Mouse (Mus musculus): Measurements from ENCODE around the gene Pkd1. TPM values are rescaled to one million over a fixed set of nuclear protein-coding genes. Genes with fewer than 3 reads are reported as not detected.

Pkd1 gene
- polyA plus RNA-seq, 1 experiment: 13.0 TPM

GRCm38 (mm10) chr17:24535300-24535699 lies 14.3 kb upstream of the Pkd1 start:
- H3K4me3 ChIP-seq (ENCODE audit: low read depth, low read length): no peak overlapping the region
- no peaks in the 10 kb centered on the region for H3K9me3 ChIP-seq (replicated peaks; ENCODE audit: control insufficient read depth, insufficient read depth, low read length, poor library complexity, severe bottlenecking)
- H3K4me1 ChIP-seq (ENCODE audit: control insufficient read depth, insufficient read depth, low read length): no peaks in the 10 kb centered on the region
- no peaks in the 10 kb centered on the region for H3K27me3 ChIP-seq (ENCODE audit: control insufficient read depth, insufficient read depth, low read length, poor library complexity, severe bottlenecking)
- TF ChIP-seq EP300 (IDR thresholded peaks at IDR 0.05; ENCODE audit: insufficient read depth, low read depth, low read length) (no peak), CTCF (IDR thresholded peaks at IDR 0.05; ENCODE audit: low read depth, low read length) (no peak), POLR2A (IDR thresholded peaks at IDR 0.05; ENCODE audit: insufficient read depth, low read length) (no peak)
- peaks cover 7% of the 10 kb centered on the region for H3K36me3 ChIP-seq (ENCODE audit: control insufficient read depth, insufficient read depth, low read length, poor library complexity, severe bottlenecking)
- H3K9ac ChIP-seq (ENCODE audit: low read depth, poor library complexity, severe bottlenecking): no peak overlapping the region
- no peak overlapping the region for H3K27ac ChIP-seq (ENCODE audit: insufficient read depth, low read length)

DNA sequence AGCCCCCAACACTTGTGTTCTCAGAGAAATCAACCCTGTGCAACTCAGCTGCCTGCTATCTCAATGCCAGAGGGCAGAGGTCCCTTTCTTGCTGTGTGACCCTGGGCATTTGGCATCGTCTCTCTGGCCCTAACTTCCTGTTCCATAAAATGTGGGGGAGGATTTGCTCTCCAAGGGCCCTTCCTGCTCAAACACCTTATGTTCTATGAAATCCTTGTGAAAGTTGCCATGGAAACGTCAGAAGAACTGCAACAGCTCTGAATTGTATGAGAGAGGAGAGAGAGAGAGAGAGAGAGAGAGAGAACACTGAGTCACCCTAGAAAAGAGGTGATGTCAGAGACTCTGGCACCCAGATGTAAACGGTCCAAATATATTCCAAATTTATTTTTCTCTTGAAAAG lies 12.1 kb upstream of the Pkd1 start:
- Histone ChIP-seq H3K9ac (ENCODE audit: low read depth, poor library complexity, severe bottlenecking) (no peak overlapping the region), H3K27me3 (ENCODE audit: control insufficient read depth, insufficient read depth, low read length, poor library complexity, severe bottlenecking) (no peaks in the 10 kb centered on the region), H3K9me3 (replicated peaks; ENCODE audit: control insufficient read depth, insufficient read depth, low read length, poor library complexity, severe bottlenecking) (no peaks in the 10 kb centered on the region), H3K4me1 (ENCODE audit: control insufficient read depth, insufficient read depth, low read length) (no peaks in the 10 kb centered on the region), H3K36me3 (ENCODE audit: control insufficient read depth, insufficient read depth, low read length, poor library complexity, severe bottlenecking) (no peaks in the 10 kb centered on the region), H3K4me3 (ENCODE audit: low read depth, low read length) (no peak overlapping the region), H3K27ac (ENCODE audit: insufficient read depth, low read length) (no peak overlapping the region)
- TF ChIP-seq EP300 (IDR thresholded peaks at IDR 0.05; ENCODE audit: insufficient read depth, low read depth, low read length) (no peak), POLR2A (IDR thresholded peaks at IDR 0.05; ENCODE audit: insufficient read depth, low read length) (no peak), CTCF (IDR thresholded peaks at IDR 0.05; ENCODE audit: low read depth, low read length) (no peak)

GRCm38 (mm10) chr17:24538950-24539349 lies 10.7 kb upstream of the Pkd1 start:
- TF ChIP-seq CTCF (IDR thresholded peaks at IDR 0.05; ENCODE audit: low read depth, low read length): no peak
- TF ChIP-seq EP300 (IDR thresholded peaks at IDR 0.05; ENCODE audit: insufficient read depth, low read depth, low read length): no peak
- no peak for TF ChIP-seq POLR2A (IDR thresholded peaks at IDR 0.05; ENCODE audit: insufficient read depth, low read length)
- Histone ChIP-seq H3K9me3 (replicated peaks; ENCODE audit: control insufficient read depth, insufficient read depth, low read length, poor library complexity, severe bottlenecking) (no peaks in the 10 kb centered on the region), H3K9ac (ENCODE audit: low read depth, poor library complexity, severe bottlenecking) (no peak overlapping the region), H3K27ac (ENCODE audit: insufficient read depth, low read length) (no peak overlapping the region), H3K36me3 (ENCODE audit: control insufficient read depth, insufficient read depth, low read length, poor library complexity, severe bottlenecking) (no peaks in the 10 kb centered on the region), H3K4me1 (ENCODE audit: control insufficient read depth, insufficient read depth, low read length) (no peaks in the 10 kb centered on the region), H3K4me3 (ENCODE audit: low read depth, low read length) (no peak overlapping the region), H3K27me3 (ENCODE audit: control insufficient read depth, insufficient read depth, low read length, poor library complexity, severe bottlenecking) (no peaks in the 10 kb centered on the region)

- no peak for TF ChIP-seq EP300 (IDR thresholded peaks at IDR 0.05; ENCODE audit: insufficient read depth, low read depth, low read length)
- TF ChIP-seq CTCF (IDR thresholded peaks at IDR 0.05; ENCODE audit: low read depth, low read length): peak; percentile 77
- Histone ChIP-seq H3K27ac (ENCODE audit: insufficient read depth, low read length) (no peak overlapping the region), H3K9me3 (replicated peaks; ENCODE audit: control insufficient read depth, insufficient read depth, low read length, poor library complexity, severe bottlenecking) (no peaks in the 10 kb centered on the region), H3K4me3 (ENCODE audit: low read depth, low read length) (no peak overlapping the region), H3K4me1 (ENCODE audit: control insufficient read depth, insufficient read depth, low read length) (no peaks in the 10 kb centered on the region), H3K9ac (ENCODE audit: low read depth, poor library complexity, severe bottlenecking) (no peak overlapping the region), H3K27me3 (ENCODE audit: control insufficient read depth, insufficient read depth, low read length, poor library complexity, severe bottlenecking) (no peaks in the 10 kb centered on the region), H3K36me3 (ENCODE audit: control insufficient read depth, insufficient read depth, low read length, poor library complexity, severe bottlenecking) (no peaks in the 10 kb centered on the region)
These were observed 9.3 kb upstream of the Pkd1 start for GRCm38 (mm10) chr17:24540375-24540774.

DNA sequence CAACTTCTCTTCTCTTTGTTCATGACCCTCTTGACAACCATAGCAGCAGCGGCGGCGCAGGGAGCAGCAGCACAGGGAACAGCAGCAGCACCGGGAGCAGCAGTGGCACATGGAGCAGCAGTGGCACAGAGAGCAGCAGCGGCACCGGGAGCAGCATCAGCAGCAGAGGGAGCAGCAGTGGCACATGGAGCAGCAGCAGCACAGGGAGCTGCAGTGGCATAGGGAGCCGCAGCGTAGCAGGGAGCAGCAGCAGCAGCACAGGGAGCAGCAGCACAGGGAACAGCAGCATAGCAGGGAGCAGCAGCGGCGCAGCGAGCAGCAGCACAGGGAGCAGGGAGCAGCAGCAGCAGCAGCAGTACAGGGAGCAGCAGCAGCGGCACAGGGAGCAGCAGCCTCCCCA lies 5.0 kb upstream of the Pkd1 start:
- Histone ChIP-seq H3K4me1 (ENCODE audit: control insufficient read depth, insufficient read depth, low read length) (no peaks in the 10 kb centered on the region), H3K27me3 (ENCODE audit: control insufficient read depth, insufficient read depth, low read length, poor library complexity, severe bottlenecking) (no peaks in the 10 kb centered on the region), H3K4me3 (ENCODE audit: low read depth, low read length) (peak overlapping the region; percentile 46), H3K9me3 (replicated peaks; ENCODE audit: control insufficient read depth, insufficient read depth, low read length, poor library complexity, severe bottlenecking) (no peaks in the 10 kb centered on the region), H3K36me3 (ENCODE audit: control insufficient read depth, insufficient read depth, low read length, poor library complexity, severe bottlenecking) (no peaks in the 10 kb centered on the region), H3K9ac (ENCODE audit: low read depth, poor library complexity, severe bottlenecking) (peak overlapping the region; percentile 1; the same call in 1 of the 2 replicates), H3K27ac (ENCODE audit: insufficient read depth, low read length) (no peak overlapping the region)
- TF ChIP-seq EP300 (IDR thresholded peaks at IDR 0.05; ENCODE audit: insufficient read depth, low read depth, low read length) (no peak), CTCF (IDR thresholded peaks at IDR 0.05; ENCODE audit: low read depth, low read length) (no peak), POLR2A (IDR thresholded peaks at IDR 0.05; ENCODE audit: insufficient read depth, low read length) (no peak)

DNA sequence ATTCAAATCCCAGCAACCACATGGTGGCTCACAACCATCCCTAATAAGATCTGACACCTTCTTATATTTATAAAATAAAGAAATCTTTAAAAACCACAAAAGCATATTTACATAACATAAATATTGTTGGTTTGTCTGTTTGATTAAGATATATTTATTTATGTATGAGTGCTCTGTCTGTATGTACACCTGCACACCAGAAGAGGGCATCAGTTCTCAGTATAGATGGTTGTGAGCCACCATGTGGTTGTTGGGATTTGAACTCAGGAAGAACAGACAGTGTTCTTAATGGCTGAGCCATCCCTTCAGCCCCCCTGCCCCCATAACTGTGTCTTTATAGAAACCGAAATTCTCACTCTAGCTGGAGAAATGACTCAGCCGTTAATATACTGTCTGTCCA lies 4.4 kb upstream of the Pkd1 start:
- H3K27ac ChIP-seq (ENCODE audit: insufficient read depth, low read length): no peak overlapping the region
- H3K27me3 ChIP-seq (ENCODE audit: control insufficient read depth, insufficient read depth, low read length, poor library complexity, severe bottlenecking): no peaks in the 10 kb centered on the region
- no peaks in the 10 kb centered on the region for H3K4me1 ChIP-seq (ENCODE audit: control insufficient read depth, insufficient read depth, low read length)
- no peak overlapping the region for H3K4me3 ChIP-seq (ENCODE audit: low read depth, low read length)
- H3K9ac ChIP-seq (ENCODE audit: low read depth, poor library complexity, severe bottlenecking): no peak overlapping the region
- TF ChIP-seq POLR2A (IDR thresholded peaks at IDR 0.05; ENCODE audit: insufficient read depth, low read length) (no peak), CTCF (IDR thresholded peaks at IDR 0.05; ENCODE audit: low read depth, low read length) (no peak), EP300 (IDR thresholded peaks at IDR 0.05; ENCODE audit: insufficient read depth, low read depth, low read length) (no peak)
- H3K36me3 ChIP-seq (ENCODE audit: control insufficient read depth, insufficient read depth, low read length, poor library complexity, severe bottlenecking): no peaks in the 10 kb centered on the region
- no peaks in the 10 kb centered on the region for H3K9me3 ChIP-seq (replicated peaks; ENCODE audit: control insufficient read depth, insufficient read depth, low read length, poor library complexity, severe bottlenecking)
